Mouse (Mus musculus) G1E (cell line): ENCODE data around the gene Ext2.

Experiments used
- CTCF ChIP-seq: IDR thresholded peaks from 2 replicates; pipeline ENCODE4 v1.5.1; 2012; ENCODE audit warnings: low read depth, low read length, inconsistent platforms, mixed read lengths
- GATA1 ChIP-seq: IDR thresholded peaks from 2 replicates; pipeline ENCODE4 v1.6.1; 2012; ENCODE audit warnings: borderline replicate concordance, low read length, inconsistent platforms, mixed read lengths
- GATA2 ChIP-seq: IDR thresholded peaks from 2 replicates; pipeline ENCODE4 v1.6.1; 2012; ENCODE audit warnings: low read depth, low read length, inconsistent platforms, borderline replicate concordance
- TAL1 ChIP-seq: conservative IDR thresholded peaks from 2 replicates; pipeline ENCODE4 v1.6.1; 2012; ENCODE audit warnings: low read depth, low read length, inconsistent platforms, mixed read lengths

GRCm38 (mm10) chr2:93817791-93818190 is 4.6 kb downstream of the Ext2 start:
- TF ChIP-seq CTCF (no peak), TAL1 (no peak), GATA2 (no peak), GATA1 (no peak)
